Mouse (Mus musculus): ENCODE measurements around the gene Nol4l. TPM values are rescaled to one million over a fixed set of nuclear protein-coding genes. Genes with fewer than 3 reads are reported as not detected.

Nol4l gene
- polyA plus RNA-seq, 1 experiment from 2014 or later, result 25.6 TPM

GRCm38 (mm10) chr2:153426931-153427330, 102.8 kb downstream of the Nol4l start:
- Histone ChIP-seq H3K9me3 (no peaks in the 10 kb centered on the region), H3K27me3 (replicated peaks) (no peaks in the 10 kb centered on the region), H3K36me3 (peaks cover 17% of the 10 kb centered on the region), H3K9ac (no peak overlapping the region), H3K4me2 (replicated peaks) (0 out of 2 replicates have a peak overlapping the region, but pooled peaks have one; percentile 15), H3K27ac (peak overlapping the region; percentile 45), H3K4me3 (replicated peaks) (no peak overlapping the region), H3K4me1 (replicated peaks) (peaks cover 77% of the 10 kb centered on the region)
- 0 out of 2 replicates have a peak, but pooled peaks have one; percentile 11 for ATAC-seq
- WGBS, result 6% methylated on average over 2 of the region's 2 CpGs

GRCm38 (mm10) chr2:153425998-153426670, 103.6 kb downstream of the Nol4l start:
- Histone ChIP-seq H3K27ac (peak overlapping the region; percentile 91), H3K4me3 (replicated peaks) (no peak overlapping the region), H3K4me2 (replicated peaks) (peak overlapping the region; percentile 28), H3K9ac (0 out of 2 replicates have a peak overlapping the region, but pooled peaks have one; percentile 26), H3K36me3 (peaks cover 10% of the 10 kb centered on the region), H3K4me1 (replicated peaks) (peaks cover 69% of the 10 kb centered on the region), H3K9me3 (no peaks in the 10 kb centered on the region), H3K27me3 (replicated peaks) (no peaks in the 10 kb centered on the region)
- 45% methylated on average over 9 of the region's 9 CpGs for WGBS
- peak; percentile 22; the same call in 1 of the 2 replicates for ATAC-seq

- peak; percentile 90 for ATAC-seq
- H3K27me3 ChIP-seq (replicated peaks), result no peaks in the 10 kb centered on the region
- 51% methylated on average over 4 of the region's 4 CpGs for WGBS
- H3K4me3 ChIP-seq (replicated peaks), result no peak overlapping the region
- peak overlapping the region; percentile 91 for H3K27ac ChIP-seq
- peaks cover 13% of the 10 kb centered on the region; the same call in 1 of the 2 replicates for H3K36me3 ChIP-seq
- H3K9ac ChIP-seq, result no peak overlapping the region
- H3K9me3 ChIP-seq, result no peaks in the 10 kb centered on the region
- H3K4me1 ChIP-seq (replicated peaks), result peaks cover 62% of the 10 kb centered on the region
- H3K4me2 ChIP-seq (replicated peaks), result peak overlapping the region; percentile 28
Measured at GRCm38 (mm10) chr2:153425124-153425844, 104.5 kb downstream of the Nol4l start.

- H3K4me3 ChIP-seq (replicated peaks), result no peak overlapping the region
- H3K4me1 ChIP-seq (replicated peaks), result peaks cover 62% of the 10 kb centered on the region
- 0 out of 2 replicates have a peak, but pooled peaks have one; percentile 1 for ATAC-seq
- peaks cover 19% of the 10 kb centered on the region for H3K36me3 ChIP-seq
- H3K27ac ChIP-seq, result peak overlapping the region; percentile 91
- 67% methylated on average over 8 of the region's 8 CpGs for WGBS
- no peaks in the 10 kb centered on the region for H3K9me3 ChIP-seq
- no peaks in the 10 kb centered on the region for H3K27me3 ChIP-seq (replicated peaks)
- H3K9ac ChIP-seq, result peak overlapping the region; percentile 10; the same call in 1 of the 2 replicates
- H3K4me2 ChIP-seq (replicated peaks), result peak overlapping the region; percentile 28
Measured at GRCm38 (mm10) chr2:153424557-153424956, 105.2 kb downstream of the Nol4l start.

GRCm38 (mm10) chr2:153423113-153423512, 106.7 kb downstream of the Nol4l start:
- ATAC-seq, result no peak

GRCm38 (mm10) chr2:153422051-153422450, 107.7 kb downstream of the Nol4l start:
- Histone ChIP-seq H3K27ac (no peak overlapping the region), H3K36me3 (peaks cover 43% of the 10 kb centered on the region), H3K4me1 (replicated peaks) (peaks cover 44% of the 10 kb centered on the region), H3K9ac (no peak overlapping the region), H3K4me3 (replicated peaks) (no peak overlapping the region), H3K27me3 (replicated peaks) (no peaks in the 10 kb centered on the region), H3K4me2 (replicated peaks) (no peak overlapping the region), H3K9me3 (no peaks in the 10 kb centered on the region)
- no peak for ATAC-seq
- WGBS, result 38% methylated on average over 5 of the region's 5 CpGs

More at GRCm38 (mm10) chr2:153423113-153423512, 106.7 kb downstream of the Nol4l start:
- no peak overlapping the region for H3K4me2 ChIP-seq (replicated peaks)
- H3K4me3 ChIP-seq (replicated peaks), result no peak overlapping the region
- peaks cover 50% of the 10 kb centered on the region for H3K4me1 ChIP-seq (replicated peaks)
- WGBS, result 75% methylated on average over 3 of the region's 3 CpGs
- no peak overlapping the region for H3K27ac ChIP-seq
- H3K27me3 ChIP-seq (replicated peaks), result no peaks in the 10 kb centered on the region
- H3K9me3 ChIP-seq, result no peaks in the 10 kb centered on the region
- H3K36me3 ChIP-seq, result peaks cover 33% of the 10 kb centered on the region
- no peak overlapping the region for H3K9ac ChIP-seq

GRCm38 (mm10) chr2:153421233-153421632, 108.5 kb downstream of the Nol4l start:
- Histone ChIP-seq H3K9ac (no peak overlapping the region), H3K36me3 (peaks cover 49% of the 10 kb centered on the region), H3K27ac (no peak overlapping the region), H3K9me3 (no peaks in the 10 kb centered on the region), H3K4me3 (replicated peaks) (no peak overlapping the region), H3K27me3 (replicated peaks) (no peaks in the 10 kb centered on the region), H3K4me1 (replicated peaks) (peaks cover 39% of the 10 kb centered on the region), H3K4me2 (replicated peaks) (no peak overlapping the region)
- no peak for ATAC-seq

GRCm38 (mm10) chr2:153418381-153418780, 111.4 kb downstream of the Nol4l start:
- no peaks in the 10 kb centered on the region for H3K9me3 ChIP-seq
- WGBS, result 83% methylated on average over 1 of the region's 1 CpGs
- no peak overlapping the region for H3K4me3 ChIP-seq (replicated peaks)
- no peak overlapping the region for H3K27ac ChIP-seq
- no peaks in the 10 kb centered on the region for H3K27me3 ChIP-seq (replicated peaks)
- H3K4me1 ChIP-seq (replicated peaks), result peaks cover 12% of the 10 kb centered on the region
- ATAC-seq, result no peak
- peaks cover 64% of the 10 kb centered on the region for H3K36me3 ChIP-seq
- no peak overlapping the region for H3K9ac ChIP-seq
- no peak overlapping the region for H3K4me2 ChIP-seq (replicated peaks)

GRCm38 (mm10) chr2:153417841-153418240, 111.9 kb downstream of the Nol4l start:
- H3K9me3 ChIP-seq, result no peaks in the 10 kb centered on the region
- no peaks in the 10 kb centered on the region for H3K27me3 ChIP-seq (replicated peaks)
- 90% methylated on average over 12 of the region's 12 CpGs for WGBS
- no peak overlapping the region for H3K9ac ChIP-seq
- no peak overlapping the region for H3K4me2 ChIP-seq (replicated peaks)
- peaks cover 7% of the 10 kb centered on the region for H3K4me1 ChIP-seq (replicated peaks)
- no peak for ATAC-seq
- H3K27ac ChIP-seq, result no peak overlapping the region
- no peak overlapping the region for H3K4me3 ChIP-seq (replicated peaks)
- H3K36me3 ChIP-seq, result peaks cover 62% of the 10 kb centered on the region

GRCm38 (mm10) chr2:153414607-153415006, 115.2 kb downstream of the Nol4l start:
- Histone ChIP-seq H3K9me3 (no peaks in the 10 kb centered on the region), H3K36me3 (peaks cover 72% of the 10 kb centered on the region), H3K4me1 (replicated peaks) (peaks cover 4% of the 10 kb centered on the region; the same call in 1 of the 2 replicates), H3K27me3 (replicated peaks) (no peaks in the 10 kb centered on the region), H3K27ac (no peak overlapping the region), H3K4me3 (replicated peaks) (no peak overlapping the region), H3K4me2 (replicated peaks) (no peak overlapping the region), H3K9ac (no peak overlapping the region)
- WGBS, result 37% methylated on average over 2 of the region's 2 CpGs
- no peak for ATAC-seq

- H3K4me3 ChIP-seq (replicated peaks), result no peak overlapping the region
- no peak overlapping the region for H3K9ac ChIP-seq
- ATAC-seq, result no peak
- peaks cover 6% of the 10 kb centered on the region; the same call in 1 of the 2 replicates for H3K4me1 ChIP-seq (replicated peaks)
- no peaks in the 10 kb centered on the region for H3K9me3 ChIP-seq
- H3K27ac ChIP-seq, result no peak overlapping the region
- no peak overlapping the region for H3K4me2 ChIP-seq (replicated peaks)
- 64% methylated on average over 6 of the region's 6 CpGs for WGBS
- H3K36me3 ChIP-seq, result peaks cover 53% of the 10 kb centered on the region
- H3K27me3 ChIP-seq (replicated peaks), result no peaks in the 10 kb centered on the region
Measured at GRCm38 (mm10) chr2:153412563-153412962, 117.2 kb downstream of the Nol4l start.

GRCm38 (mm10) chr2:153411557-153411956, 118.2 kb downstream of the Nol4l start:
- no peak overlapping the region for H3K27ac ChIP-seq
- ATAC-seq, result no peak
- peaks cover 6% of the 10 kb centered on the region; the same call in 1 of the 2 replicates for H3K4me1 ChIP-seq (replicated peaks)
- H3K9me3 ChIP-seq, result no peaks in the 10 kb centered on the region
- 62% methylated on average over 9 of the region's 9 CpGs for WGBS
- H3K9ac ChIP-seq, result no peak overlapping the region
- H3K4me3 ChIP-seq (replicated peaks), result no peak overlapping the region
- peaks cover 42% of the 10 kb centered on the region for H3K36me3 ChIP-seq
- H3K27me3 ChIP-seq (replicated peaks), result no peaks in the 10 kb centered on the region
- H3K4me2 ChIP-seq (replicated peaks), result no peak overlapping the region

Measured in intestine, embryonic 15.5 days (tissue).